Mouse (Mus musculus): ENCODE data around the gene Prkrip1. TPM values are rescaled to one million over a fixed set of nuclear protein-coding genes. Genes with fewer than 3 reads are reported as not detected.

Gene Prkrip1
- total RNA-seq (2021), result 10 to 100 TPM; 24.4 to 25.6 TPM

- intact Hi-C loops (cut with DNase I), result no loop called here
- peak; percentile 94 to 95 for DNase-seq
Observed at GRCm38 (mm10) chr5:136198474-136199391, at the start of gene Prkrip1. Gene Prkrip1 (minus strand): TSS chr5:136198963.

DNA sequence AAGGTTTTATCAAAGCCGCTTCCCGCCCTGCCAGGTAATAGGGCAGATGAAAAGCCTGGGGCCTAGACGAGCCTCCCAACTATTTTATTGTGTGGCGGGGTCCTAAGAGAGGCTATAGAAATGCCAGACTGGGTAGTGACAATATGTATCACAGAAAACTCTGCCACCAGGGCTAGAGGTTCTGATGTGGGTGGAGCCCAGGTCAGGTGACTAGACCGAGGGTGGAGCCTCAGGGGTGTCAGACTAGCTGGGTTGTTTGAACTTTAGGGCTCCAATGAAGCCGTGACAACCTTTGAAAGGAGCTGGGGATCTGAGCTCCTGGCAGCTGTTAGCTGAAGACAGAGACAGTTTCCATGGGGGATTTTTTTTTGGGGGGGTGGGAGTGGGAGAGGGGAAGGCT is 49.7 kb upstream of the Prkrip1 start:
- no peak for DNase-seq
- intact Hi-C loops (cut with DNase I), result no loop called here

DNA sequence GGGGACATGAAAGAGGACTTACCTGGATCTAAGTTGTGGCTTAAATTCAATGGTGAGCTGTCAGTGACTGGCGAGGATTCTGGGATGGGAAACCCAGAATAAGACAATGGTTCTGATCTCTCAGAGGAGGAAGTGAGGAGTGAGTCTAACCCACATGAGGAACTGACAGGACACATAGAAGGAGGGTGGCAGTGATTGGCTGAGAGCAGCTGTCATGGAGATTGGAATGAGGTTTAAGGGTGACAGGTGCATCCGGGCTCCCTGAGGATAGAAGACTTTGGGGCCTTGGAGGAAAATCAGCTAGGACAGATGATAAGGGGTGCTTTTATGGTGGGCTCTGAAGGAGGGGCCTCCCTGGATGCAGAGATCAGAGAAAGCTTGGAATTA is 47.7 kb upstream of the Prkrip1 start, which contains the start of gene Sh2b2:
Gene Sh2b2, minus strand, starts transcription at position 105 of the 387 bp plus-strand sequence.
- DNase-seq, result no peak
- intact Hi-C loops (cut with DNase I), result no loop called here

DNA sequence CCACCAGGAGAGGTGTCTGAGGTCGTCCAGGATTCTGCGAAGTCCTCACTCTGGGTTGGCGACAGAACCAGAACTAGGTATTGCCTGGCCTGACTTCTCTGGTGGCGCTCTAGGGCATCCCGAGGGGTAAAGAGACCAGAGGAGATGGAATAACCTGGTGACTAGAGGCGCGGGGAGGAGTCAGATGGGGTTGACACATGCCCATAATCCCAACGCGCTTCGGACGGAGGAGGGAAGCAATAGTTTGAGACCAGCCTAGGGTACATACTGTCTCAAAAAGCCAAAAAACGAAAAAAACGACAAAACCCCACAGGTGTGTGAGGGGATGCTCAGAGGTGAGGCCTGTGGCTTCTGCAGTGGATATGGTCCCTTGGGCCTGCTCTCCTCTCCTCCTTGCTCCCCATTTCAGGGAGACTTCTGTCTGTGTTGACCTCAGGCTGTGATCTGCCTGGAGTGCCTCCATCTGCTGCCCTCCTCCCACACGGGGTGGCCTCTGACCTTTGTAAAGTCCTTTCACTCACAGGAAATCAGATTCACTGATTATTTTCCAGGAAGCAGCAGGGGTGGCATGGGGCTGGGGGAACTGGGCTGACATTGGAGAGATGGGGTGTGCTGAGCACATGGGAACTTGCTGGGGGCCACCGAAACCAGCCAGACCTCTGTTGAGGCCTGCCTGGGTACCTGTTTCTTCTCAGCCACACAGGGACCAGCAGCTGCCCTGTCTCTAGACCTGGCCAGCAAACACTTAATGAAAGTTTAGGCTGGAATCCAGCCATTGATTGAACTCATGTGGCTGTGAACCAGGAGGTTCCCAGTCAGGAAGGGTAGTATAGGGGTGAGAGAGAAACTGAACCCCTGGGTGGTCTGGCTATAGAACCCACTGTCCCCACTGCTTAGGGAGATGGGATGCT is 47.0 kb upstream of the Prkrip1 start:
- intact Hi-C loops (cut with DNase I), result no loop called here

GRCm38 (mm10) chr5:136244762-136245540 is 46.2 kb upstream of the Prkrip1 start:
- peak; percentile 84 to 85 for DNase-seq
- intact Hi-C loops (cut with DNase I), result no loop called here

More for the DNA sequence above, 47.0 kb upstream of the Prkrip1 start:
- DNase-seq, result no peak

- peak; percentile 18 to 33 for DNase-seq
- intact Hi-C loops (cut with DNase I), result no loop called here
Observed at GRCm38 (mm10) chr5:136243851-136244761, 45.3 kb upstream of the Prkrip1 start.

GRCm38 (mm10) chr5:136241161-136241560 is 42.4 kb upstream of the Prkrip1 start:
- intact Hi-C loops (cut with DNase I), result no loop called here
- DNase-seq, result no peak

DNA sequence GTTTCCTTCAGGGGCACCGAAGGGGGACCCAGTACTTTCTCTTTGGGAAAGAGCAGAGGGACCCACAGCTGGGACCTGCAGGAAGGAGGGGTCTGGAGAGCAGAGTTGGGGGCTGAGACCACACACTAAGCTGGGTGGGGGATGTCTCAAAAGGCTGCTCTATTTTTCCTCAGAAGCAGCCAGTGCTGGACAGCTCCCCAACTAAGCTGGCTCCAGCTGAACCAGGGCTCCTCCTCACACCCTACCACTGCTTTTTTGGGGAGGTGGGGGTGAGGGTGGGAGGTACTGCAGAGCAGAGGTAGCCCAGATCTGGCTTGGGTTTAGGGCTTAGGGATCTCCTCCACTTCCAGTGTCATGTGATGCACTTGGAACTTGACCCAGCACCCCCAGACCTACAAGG is 41.6 kb upstream of the Prkrip1 start:
- DNase-seq, result no peak
- intact Hi-C loops (cut with DNase I), result no loop called here

- intact Hi-C loops (cut with DNase I), result no loop called here
- no peak for DNase-seq
Observed at GRCm38 (mm10) chr5:136237607-136238006, 38.8 kb upstream of the Prkrip1 start.

DNA sequence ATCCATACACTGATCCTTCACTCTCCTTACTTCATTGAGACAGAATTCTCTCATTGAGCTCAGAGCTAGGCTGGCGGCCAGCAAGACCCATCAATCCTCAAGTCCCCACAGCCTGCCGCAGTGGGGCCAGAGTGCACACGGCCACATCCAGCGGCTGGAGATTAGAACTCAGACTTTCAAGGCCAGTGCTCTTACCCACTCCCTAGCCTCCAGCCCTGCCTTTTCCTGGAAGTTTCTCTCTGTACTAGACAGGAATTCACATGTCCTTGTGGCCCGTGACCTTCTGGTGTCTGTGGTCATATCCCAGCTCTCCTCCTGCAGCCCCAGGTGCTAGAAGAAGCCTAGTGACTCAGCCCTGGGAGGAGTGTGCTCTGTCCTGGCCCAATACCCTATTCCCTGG is 37.8 kb upstream of the Prkrip1 start:
- intact Hi-C loops (cut with DNase I), result no loop called here
- DNase-seq, result no peak

DNA sequence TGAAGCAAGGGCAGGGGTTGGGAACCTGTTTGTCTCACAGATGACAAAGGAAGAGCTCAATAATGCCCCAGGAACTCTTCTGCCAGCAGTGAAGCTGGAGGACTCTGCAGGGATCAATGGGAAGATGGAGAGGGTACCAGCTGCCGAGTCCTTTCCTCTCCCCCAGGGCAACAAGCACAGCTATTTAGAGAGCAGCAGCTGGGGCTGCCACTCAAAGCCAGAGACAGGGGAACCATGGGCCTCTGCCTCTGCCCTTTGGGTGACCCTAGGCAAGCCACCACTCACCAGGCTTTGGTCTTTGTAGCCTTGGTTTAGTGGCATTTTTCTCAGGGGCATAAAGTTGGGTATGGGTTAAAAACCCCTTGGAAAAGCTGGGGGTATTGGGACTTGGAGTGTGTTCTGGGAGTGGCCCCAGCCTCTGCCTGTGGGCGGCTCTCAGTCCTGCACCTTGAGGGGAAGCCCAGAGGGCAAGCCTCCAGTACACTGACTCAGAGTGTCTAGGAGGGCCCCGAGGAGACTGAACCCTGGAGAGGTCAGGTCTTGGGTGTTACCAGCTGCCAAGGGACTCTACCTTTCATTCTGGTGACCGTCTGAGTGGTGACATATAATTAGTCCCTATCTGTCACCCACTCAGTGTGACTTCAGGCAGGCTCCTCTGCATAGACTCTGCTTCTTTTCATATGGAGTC is 31.7 kb upstream of the Prkrip1 start:
- DNase-seq, result no peak
- intact Hi-C loops (cut with DNase I), result no loop called here

- DNase-seq, result no peak
- intact Hi-C loops (cut with DNase I), result no loop called here
Observed at GRCm38 (mm10) chr5:136226246-136226876, 27.6 kb upstream of the Prkrip1 start.

GRCm38 (mm10) chr5:136218585-136218984 is 19.8 kb upstream of the Prkrip1 start:
- intact Hi-C loops (cut with DNase I), result no loop called here
- no peak for DNase-seq

GRCm38 (mm10) chr5:136217932-136218381 is 19.2 kb upstream of the Prkrip1 start:
- no peak for DNase-seq
- intact Hi-C loops (cut with DNase I), result no loop called here

GRCm38 (mm10) chr5:136217004-136217665 is 18.4 kb upstream of the Prkrip1 start:
- intact Hi-C loops (cut with DNase I), result no loop called here
- DNase-seq, result no peak

DNA sequence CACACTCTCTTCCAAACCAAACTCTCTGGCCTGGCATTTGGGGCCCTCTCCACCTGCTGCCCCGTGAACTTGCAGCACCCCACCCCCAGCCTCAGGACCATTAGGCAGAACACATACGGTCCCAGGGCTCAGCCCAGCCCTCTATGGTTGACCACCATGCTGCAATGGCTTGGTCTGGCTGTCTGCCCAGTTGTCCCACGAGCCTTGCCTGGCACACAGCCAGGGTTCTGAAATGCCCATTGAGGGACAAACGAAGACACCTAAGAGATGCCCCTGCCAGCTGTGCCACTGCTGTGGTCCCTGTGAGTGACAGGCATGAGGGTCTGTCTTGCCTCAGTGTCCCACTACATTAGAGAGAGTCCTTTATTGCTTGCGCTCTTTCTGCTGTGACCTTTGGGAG is 17.2 kb upstream of the Prkrip1 start:
- intact Hi-C loops (cut with DNase I), result no loop called here
- peak in 1 of 2 experiments; percentile 10 for DNase-seq

- no peak for DNase-seq
- intact Hi-C loops (cut with DNase I), result no loop called here
Observed at GRCm38 (mm10) chr5:136215211-136215610, 16.4 kb upstream of the Prkrip1 start.

GRCm38 (mm10) chr5:136213716-136214115 is 15.0 kb upstream of the Prkrip1 start:
- DNase-seq, result no peak
- intact Hi-C loops (cut with DNase I), result no loop called here

All from heart, postnatal 10 days (tissue).